Mouse (Mus musculus): ENCODE measurements around the gene Ksr2.
"Not testable (repeated sequence)": the region's sequence is repeated elsewhere in the genome, so short reads cannot be mapped to it uniquely, and the experiment has no call there.

- not testable (repeated sequence) for TF ChIP-seq CTCF (IDR thresholded peaks at IDR 0.05; ENCODE audit: extremely low read depth, insufficient read depth, insufficient read length, insufficient replicate concordance); POLR2A (IDR thresholded peaks at IDR 0.05; ENCODE audit: low read depth, low read length)
Observed at GRCm38 (mm10) chr5:117404671-117405070, 9.1 kb upstream of the Ksr2 start.

All from spleen, adult 2 months (tissue).